ENCODE assay signal across 17 mouse cellular contexts in genomic region chr12:75450011-75450410, GRCm38 (mm10). TPM values are rescaled to one million over a fixed set of nuclear protein-coding genes. Genes with fewer than 3 reads are reported as not detected.
DNase-seq lines count a peak whose midpoint lies in the region; ATAC-seq and TF ChIP-seq lines count a peak whose summit lies in the region.
"Had no signal": no experiment of that assay in that cellular context is flagged by ENCODE, and none has a peak within 500 bp of the region (broad histone marks: within the 10 kb centered on the region; RNA-seq: fewer than 3 reads in every experiment).

No protein-coding gene starts in this region.

- H3K27ac ChIP-seq in kidney, postnatal 0 days, result no peak overlapping the region
- H3K27ac ChIP-seq: embryonic facial prominence, embryonic 15.5 days; heart, adult 2 months; hindbrain, embryonic 13.5 days had no signal

- H3K4me2 ChIP-seq in kidney, postnatal 0 days (ENCODE audit: low read length), result no peak overlapping the region
- H3K4me2 ChIP-seq: embryonic facial prominence, embryonic 15.5 days; hindbrain, embryonic 13.5 days had no signal

- H3K4me1 ChIP-seq in kidney, postnatal 0 days (replicated peaks; ENCODE audit: insufficient read depth, low read length), result no peaks in the 10 kb centered on the region
- H3K4me1 ChIP-seq: embryonic facial prominence, embryonic 15.5 days; hindbrain, embryonic 13.5 days had no signal

- 54% methylated on average over 14 of the region's 14 CpGs for WGBS in kidney, postnatal 0 days

- H3K36me3 ChIP-seq in kidney, postnatal 0 days (ENCODE audit: insufficient read depth, low read length), result peaks cover 15% of the 10 kb centered on the region

- no peaks in the 10 kb centered on the region for H3K27me3 ChIP-seq in kidney, postnatal 0 days (ENCODE audit: insufficient read depth, low read length)
- H3K27me3 ChIP-seq: embryonic facial prominence, embryonic 15.5 days; hindbrain, embryonic 13.5 days had no signal

- no peaks in the 10 kb centered on the region for H3K9me3 ChIP-seq in kidney, postnatal 0 days (replicated peaks; ENCODE audit: low read length)
- H3K9me3 ChIP-seq: embryonic facial prominence, embryonic 15.5 days; hindbrain, embryonic 13.5 days had no signal

- TF ChIP-seq CTCF in kidney, postnatal 0 days (IDR thresholded peaks at IDR 0.05; ENCODE audit: low read depth), result no peak

- ATAC-seq in kidney, postnatal 0 days (replicated peaks; ENCODE audit: low FRiP score, low read depth), result peak; percentile 80

- peak; percentile 20 for DNase-seq in retina, postnatal 1 day
- DNase-seq in retina, embryonic 14.5 days (ENCODE audit: low spot score), result no peak
- peak; percentile 60 for DNase-seq in kidney, postnatal 0 days (ENCODE audit: low spot score)
- peak; percentile 79 for DNase-seq in lung, postnatal 36 days
- peak; percentile 36 for DNase-seq in thymus, postnatal 4 days
- DNase-seq in gastrocnemius, postnatal 4 days (ENCODE audit: low spot score in 2 of 2), result no peak
- DNase-seq in natural killer cell, adult 2 months (ENCODE audit: low spot score in 2 of 2), result no peak
- DNase-seq: cerebellum, adult 8-10 months; left cerebral cortex, postnatal 4 days had no signal

- H3K4me3 ChIP-seq in kidney, postnatal 0 days (replicated peaks; ENCODE audit: low read depth, low read length), result no peak overlapping the region
- H3K4me3 ChIP-seq: embryonic facial prominence, embryonic 15.5 days; heart, adult 2 months; hindbrain, embryonic 13.5 days had no signal

- no peak overlapping the region for H3K9ac ChIP-seq in kidney, postnatal 0 days (ENCODE audit: low read depth, low read length)
- H3K9ac ChIP-seq: embryonic facial prominence, embryonic 15.5 days; forebrain, postnatal 0 days; hindbrain, embryonic 13.5 days had no signal

RNA-seq across cellular contexts. Expression of gene Gphb5, which starts 33.4 kb away (rescaled TPM):
- polyA plus RNA-seq in kidney, postnatal 0 days (2015; fragmentation: Nextera tagmentation; extraction: Ambion mirVana), result not detected in 2 replicates
- total RNA-seq in gastrocnemius, postnatal 4 days (2021), result not detected
- total RNA-seq: adrenal gland, postnatal 4 days; forebrain, postnatal 0 days; heart, adult 2 months; left cerebral cortex, postnatal 4 days; MEL; monocyte, adult 5-6 weeks had no signal
- polyA plus RNA-seq: embryonic facial prominence, embryonic 15.5 days; forebrain, postnatal 0 days; heart, adult 2 months; hindbrain, embryonic 13.5 days; liver, embryonic 16.5 days had no signal

Comparison
In these comparisons a context has a peak if more than half of its experiments do, and no peak if none do; other contexts are left out.
1. DNase-seq: peak in retina, postnatal 1 day (single experiment), kidney, postnatal 0 days (single experiment), lung, postnatal 36 days (single experiment) and thymus, postnatal 4 days (single experiment); none in retina, embryonic 14.5 days (single experiment), gastrocnemius, postnatal 4 days (0 of 2) and natural killer cell, adult 2 months (0 of 2).